Mouse (Mus musculus) intestine, postnatal 0 days (tissue): ENCODE measurements around the gene Slc29a1. TPM values are rescaled to one million over a fixed set of nuclear protein-coding genes. Genes with fewer than 3 reads are reported as not detected.

ENCODE experiments used
- ATAC-seq: fragments of 200-750 bp; cut with Nextera tagmentation; 2 replicates; pipeline ENCODE4 v1.8.0; 2017; ENCODE audit warnings: mild to moderate bottlenecking, moderate TSS enrichment, moderate library complexity
- H3K27ac ChIP-seq: fragments of 300-500 bp; sonication (generic); 2 replicates; pipeline ENCODE4 v1.5.1; 2014; ENCODE audit warnings: mild to moderate bottlenecking, low read depth, low read length, moderate library complexity
- H3K27me3 ChIP-seq: fragments of 300-500 bp; sonication (generic); replicated peaks from 2 replicates; pipeline ENCODE4 v1.6.1; 2014; ENCODE audit warnings: low read length, mixed read lengths; ENCODE audit not compliant: control insufficient read depth, insufficient read depth
- H3K36me3 ChIP-seq: fragments of 300-500 bp; sonication (generic); 2 replicates; pipeline ENCODE4 v1.6.1; 2014; ENCODE audit warnings: mild to moderate bottlenecking, moderate library complexity; ENCODE audit not compliant: control insufficient read depth, insufficient read depth
- H3K4me1 ChIP-seq: fragments of 300-500 bp; sonication (generic); replicated peaks from 2 replicates; pipeline ENCODE4 v1.6.1; 2014; ENCODE audit warnings: antibody characterized with exemption, low read length, mixed read lengths; ENCODE audit not compliant: control insufficient read depth, insufficient read depth
- H3K4me2 ChIP-seq: fragments of 300-500 bp; sonication (generic); replicated peaks from 2 replicates; pipeline ENCODE4 v1.6.1; 2014; ENCODE audit warnings: low read depth, mild to moderate bottlenecking, moderate library complexity
- H3K4me3 ChIP-seq: fragments of 300-500 bp; sonication (generic); 2 replicates; pipeline ENCODE4 v1.5.1; 2014; ENCODE audit warnings: low read depth, low read length
- H3K9ac ChIP-seq: fragments of 300-500 bp; sonication (generic); 2 replicates; pipeline ENCODE4 v1.6.1; 2014; ENCODE audit warnings: mild to moderate bottlenecking, low read depth, low read length
- H3K9me3 ChIP-seq: fragments of 300-500 bp; sonication (generic); 2 replicates; pipeline ENCODE4 v1.6.1; 2016; ENCODE audit warnings: mixed run types; ENCODE audit not compliant: control insufficient read depth
- CTCF ChIP-seq: sonication (generic); IDR thresholded peaks from 2 replicates; pipeline ENCODE4 v1.5.1; 2016; ENCODE audit warnings: low read depth, mild to moderate bottlenecking, control low read depth, antibody characterized with exemption, moderate library complexity
- WGBS: fragments of 180-500 bp; shearing (Covaris S2); extraction: QIAGEN DNeasy Blood & Tissue Kit; methylation state at CpG from one replicate; pipeline ENCODE4 v1.1.7; 2014; 5-methylcytosine and 5-hydroxymethylcytosine counted together
- polyA plus RNA-seq: library from polyadenylated mRNA; unstranded; fragments of >200 nt; fragmentation: Nextera tagmentation; extraction: Ambion mirVana; gene quantifications from 2 replicates; pipeline ENCODE4 v1.2.1, GENCODE M21; 2015

Slc29a1 gene
- polyA plus RNA-seq, 1 experiment from 2014 or later = 37.8 TPM

- Histone ChIP-seq H3K27me3 (no peaks in the 10 kb centered on the region), H3K4me3 (peak overlapping the region; percentile 22), H3K4me1 (0 out of 2 replicates have a peak, but pooled peaks cover 5% of the 10 kb centered on the region), H3K9ac (peak overlapping the region; percentile 42), H3K27ac (peak overlapping the region; percentile 70), H3K9me3 (no peaks in the 10 kb centered on the region), H3K4me2 (peak overlapping the region; percentile 52), H3K36me3 (no peaks in the 10 kb centered on the region)
- 22% methylated on average over 20 of the region's 20 CpGs for WGBS
- TF ChIP-seq CTCF = no peak
- ATAC-seq = 0 out of 2 replicates have a peak, but pooled peaks have one; percentile 19
Measured at GRCm38 (mm10) chr17:45619386-45620256, 20.2 kb upstream of the Slc29a1 start.

GRCm38 (mm10) chr17:45618941-45619385 lies 19.6 kb upstream of the Slc29a1 start:
- H3K4me1 ChIP-seq = 0 out of 2 replicates have a peak, but pooled peaks cover 5% of the 10 kb centered on the region
- WGBS = 24% methylated on average over 8 of the region's 8 CpGs
- no peaks in the 10 kb centered on the region for H3K36me3 ChIP-seq
- H3K27ac ChIP-seq = peak overlapping the region; percentile 70
- H3K9ac ChIP-seq = peak overlapping the region; percentile 42
- ATAC-seq = no peak
- TF ChIP-seq CTCF = no peak
- H3K4me2 ChIP-seq = peak overlapping the region; percentile 52
- H3K27me3 ChIP-seq = no peaks in the 10 kb centered on the region
- H3K9me3 ChIP-seq = no peaks in the 10 kb centered on the region
- H3K4me3 ChIP-seq = peak overlapping the region; percentile 22

- Histone ChIP-seq H3K9me3 (no peaks in the 10 kb centered on the region), H3K36me3 (no peaks in the 10 kb centered on the region), H3K4me1 (0 out of 2 replicates have a peak, but pooled peaks cover 5% of the 10 kb centered on the region), H3K4me3 (no peak overlapping the region), H3K4me2 (no peak overlapping the region), H3K27ac (no peak overlapping the region), H3K9ac (no peak overlapping the region), H3K27me3 (no peaks in the 10 kb centered on the region)
- no peak for TF ChIP-seq CTCF
- 69% methylated on average over 6 of the region's 6 CpGs for WGBS
- no peak for ATAC-seq
Measured at GRCm38 (mm10) chr17:45617655-45618054, 18.2 kb upstream of the Slc29a1 start.

- no peak for TF ChIP-seq CTCF
- no peak overlapping the region for H3K4me3 ChIP-seq
- no peak overlapping the region for H3K27ac ChIP-seq
- no peaks in the 10 kb centered on the region for H3K36me3 ChIP-seq
- H3K9me3 ChIP-seq = no peaks in the 10 kb centered on the region
- H3K27me3 ChIP-seq = no peaks in the 10 kb centered on the region
- ATAC-seq = no peak
- H3K4me1 ChIP-seq = 0 out of 2 replicates have a peak, but pooled peaks cover 5% of the 10 kb centered on the region
- no peak overlapping the region for H3K4me2 ChIP-seq
- 80% methylated on average over 3 of the region's 3 CpGs for WGBS
- no peak overlapping the region for H3K9ac ChIP-seq
Measured at GRCm38 (mm10) chr17:45616679-45617078, 17.3 kb upstream of the Slc29a1 start.

GRCm38 (mm10) chr17:45616046-45616650 lies 16.7 kb upstream of the Slc29a1 start:
- ATAC-seq = no peak
- TF ChIP-seq CTCF = no peak
- 79% methylated on average over 4 of the region's 4 CpGs for WGBS

GRCm38 (mm10) chr17:45612921-45613320 lies 13.5 kb upstream of the Slc29a1 start:
- Histone ChIP-seq H3K27ac (no peak overlapping the region), H3K4me3 (no peak overlapping the region), H3K4me2 (no peak overlapping the region), H3K36me3 (no peaks in the 10 kb centered on the region), H3K4me1 (no peaks in the 10 kb centered on the region), H3K27me3 (no peaks in the 10 kb centered on the region), H3K9me3 (no peaks in the 10 kb centered on the region), H3K9ac (no peak overlapping the region)
- WGBS = 72% methylated on average over 7 of the region's 7 CpGs
- no peak for ATAC-seq
- no peak for TF ChIP-seq CTCF

More at GRCm38 (mm10) chr17:45616046-45616650, 16.7 kb upstream of the Slc29a1 start:
- H3K9me3 ChIP-seq = no peaks in the 10 kb centered on the region
- H3K4me2 ChIP-seq = no peak overlapping the region
- 0 out of 2 replicates have a peak, but pooled peaks cover 5% of the 10 kb centered on the region for H3K4me1 ChIP-seq
- no peak overlapping the region for H3K9ac ChIP-seq
- H3K27ac ChIP-seq = no peak overlapping the region
- no peak overlapping the region for H3K4me3 ChIP-seq
- no peaks in the 10 kb centered on the region for H3K36me3 ChIP-seq
- H3K27me3 ChIP-seq = no peaks in the 10 kb centered on the region
